In the genomic region with DNA sequence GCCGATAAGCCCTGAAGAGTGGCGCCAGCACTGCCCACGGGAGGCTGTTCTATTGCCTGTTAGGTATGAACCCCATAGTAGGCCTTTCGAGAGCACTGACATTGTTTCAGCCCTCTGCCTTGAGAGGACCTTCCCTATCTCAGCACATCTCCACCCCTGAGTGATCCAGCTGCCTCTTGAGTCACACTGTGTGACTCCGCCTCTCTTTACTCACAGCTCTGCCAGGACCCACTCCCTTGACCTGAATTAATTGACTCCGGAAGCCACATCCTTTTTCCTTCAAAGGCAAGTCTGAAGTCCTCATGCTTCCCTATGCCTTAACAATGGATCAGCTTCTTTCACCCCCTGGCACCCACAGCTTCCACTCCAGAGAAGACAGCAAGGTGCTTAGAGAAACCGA, we compare ENCODE assay signal across 10 mouse cellular contexts. TPM values are rescaled to one million over a fixed set of nuclear protein-coding genes. Genes with fewer than 3 reads are reported as not detected.
DNase-seq lines count a peak whose midpoint lies in the region; ATAC-seq and TF ChIP-seq lines count a peak whose summit lies in the region.
"Had no signal": no experiment of that assay in that cellular context is flagged by ENCODE, and none has a peak within 500 bp of the region (broad histone marks: within the 10 kb centered on the region; RNA-seq: fewer than 3 reads in every experiment).

No protein-coding gene starts in this region.

- ATAC-seq in intestine, embryonic 14.5 days (replicated peaks; ENCODE audit: low FRiP score, low TSS enrichment, low read depth), result no peak
- no peak for ATAC-seq in erythroblast, adult 5-6 weeks (replicated peaks; ENCODE audit: low FRiP score, poor library complexity, severe bottlenecking)
- no peak for ATAC-seq in forebrain, postnatal 0 days

- DNase-seq in cerebellum, adult 11-12 months, result peak; percentile 23
- DNase-seq in cerebellum, postnatal 25 days, result no peak
- DNase-seq in B cell, adult 2 months, result peak; percentile 5
- no peak for DNase-seq in intestine, embryonic 14.5 days (ENCODE audit: low spot score)
- peak; percentile 49 for DNase-seq in lung, postnatal 10 days
- DNase-seq in thymus, adult 18-20 months, result no peak
- no peak for DNase-seq in forebrain, postnatal 0 days

- H3K27ac ChIP-seq in intestine, embryonic 14.5 days (ENCODE audit: low read depth), result peak overlapping the region; percentile 33; the same call in 1 of the 2 replicates
- no peak overlapping the region for H3K27ac ChIP-seq in forebrain, postnatal 0 days (ENCODE audit: low read depth, low read length)
- H3K27ac ChIP-seq: forebrain, embryonic 12.5 days; hindbrain, embryonic 15.5 days had no signal

- no peaks in the 10 kb centered on the region for H3K9me3 ChIP-seq in intestine, embryonic 14.5 days (ENCODE audit: control insufficient read depth, low read length)
- H3K9me3 ChIP-seq in forebrain, postnatal 0 days (ENCODE audit: low read length), result no peaks in the 10 kb centered on the region
- H3K9me3 ChIP-seq: forebrain, embryonic 12.5 days; hindbrain, embryonic 15.5 days had no signal

- H3K4me2 ChIP-seq in intestine, embryonic 14.5 days (ENCODE audit: low read length), result no peak overlapping the region
- no peak overlapping the region for H3K4me2 ChIP-seq in forebrain, postnatal 0 days (ENCODE audit: low read depth)
- H3K4me2 ChIP-seq: forebrain, embryonic 12.5 days; hindbrain, embryonic 15.5 days had no signal

- H3K36me3 ChIP-seq in intestine, embryonic 14.5 days (ENCODE audit: control insufficient read depth, insufficient read depth, low read length), result no peaks in the 10 kb centered on the region
- no peaks in the 10 kb centered on the region for H3K36me3 ChIP-seq in forebrain, postnatal 0 days (ENCODE audit: insufficient read depth)
- H3K36me3 ChIP-seq: forebrain, embryonic 12.5 days; hindbrain, embryonic 15.5 days had no signal

- H3K27me3 ChIP-seq in intestine, embryonic 14.5 days (replicated peaks; ENCODE audit: control insufficient read depth, insufficient read depth, low read length), result 0 out of 2 replicates have a peak, but pooled peaks cover 4% of the 10 kb centered on the region
- no peaks in the 10 kb centered on the region for H3K27me3 ChIP-seq in forebrain, postnatal 0 days (ENCODE audit: insufficient read depth, low read length)
- H3K27me3 ChIP-seq: forebrain, embryonic 12.5 days; hindbrain, embryonic 15.5 days had no signal

- 66% methylated on average over 7 of the region's 7 CpGs for WGBS in intestine, embryonic 14.5 days
- WGBS in forebrain, postnatal 0 days, result 76% methylated on average over 7 of the region's 7 CpGs

- no peak overlapping the region for H3K9ac ChIP-seq in intestine, embryonic 14.5 days (ENCODE audit: low read length)
- no peak overlapping the region for H3K9ac ChIP-seq in forebrain, postnatal 0 days
- H3K9ac ChIP-seq: forebrain, embryonic 12.5 days; hindbrain, embryonic 15.5 days had no signal

- peaks cover 5% of the 10 kb centered on the region; the same call in 1 of the 2 replicates for H3K4me1 ChIP-seq in intestine, embryonic 14.5 days (replicated peaks; ENCODE audit: control insufficient read depth, insufficient read depth, low read length)
- H3K4me1 ChIP-seq in forebrain, postnatal 0 days (ENCODE audit: insufficient read depth), result peaks cover 6% of the 10 kb centered on the region; the same call in 1 of the 2 replicates

- no peak for TF ChIP-seq CTCF in forebrain, postnatal 0 days (IDR thresholded peaks at IDR 0.05; ENCODE audit: low read depth)

- H3K4me3 ChIP-seq in intestine, embryonic 14.5 days (ENCODE audit: low read depth, low read length), result no peak overlapping the region
- no peak overlapping the region for H3K4me3 ChIP-seq in forebrain, postnatal 0 days (ENCODE audit: low read depth, low read length)
- H3K4me3 ChIP-seq: forebrain, embryonic 12.5 days; hindbrain, embryonic 15.5 days had no signal

RNA-seq across cellular contexts. Expression of gene Mnt, which starts 4.6 kb away (rescaled TPM):
- 4.4 and 5.5 TPM in 2 replicates for polyA plus RNA-seq in intestine, embryonic 14.5 days (2014; fragmentation: Nextera tagmentation; extraction: Ambion mirVana)
- total RNA-seq in erythroblast, adult 5-6 weeks (2015; ENCODE audit: low replicate concordance), result 1.3 and 2.1 TPM in 2 replicates
- total RNA-seq in erythroblast, adult 5-6 weeks (2017; ENCODE audit: low replicate concordance), result 0.68 and 2.1 TPM in 2 replicates
- 14.2 and 15.9 TPM in 2 replicates for total RNA-seq in forebrain, postnatal 0 days (2014; rRNA removed)
- 6.8 and 8.1 TPM in 2 replicates for polyA plus RNA-seq in forebrain, postnatal 0 days (2015; fragmentation: Nextera tagmentation; extraction: Ambion mirVana)

RNA-seq across cellular contexts. Expression of gene Mettl16, which starts 55.5 kb away (rescaled TPM):
- polyA plus RNA-seq in intestine, embryonic 14.5 days (2014; fragmentation: Nextera tagmentation; extraction: Ambion mirVana), result 31.9 and 36.4 TPM in 2 replicates
- total RNA-seq in erythroblast, adult 5-6 weeks (2015; ENCODE audit: low replicate concordance), result 1.3 and 2.5 TPM in 2 replicates
- total RNA-seq in erythroblast, adult 5-6 weeks (2017; ENCODE audit: low replicate concordance), result 9.7 and 15.3 TPM in 2 replicates
- total RNA-seq in forebrain, postnatal 0 days (2014; rRNA removed), result 18.7 and 19.9 TPM in 2 replicates
- 17.5 and 22.0 TPM in 2 replicates for polyA plus RNA-seq in forebrain, postnatal 0 days (2015; fragmentation: Nextera tagmentation; extraction: Ambion mirVana)

Comparison
In these comparisons a context has a peak if more than half of its experiments do, and no peak if none do; other contexts are left out.
1. DNase-seq: peak in cerebellum, adult 11-12 months (single experiment), B cell, adult 2 months (2 of 2) and lung, postnatal 10 days (single experiment); none in cerebellum, postnatal 25 days (0 of 2), intestine, embryonic 14.5 days (single experiment), thymus, adult 18-20 months (0 of 2) and forebrain, postnatal 0 days (single experiment).